Mouse (Mus musculus) c-Kit-positive CD71-negative TER-119-negative erythroid progenitor cells, embryonic 14.5 days (primary cell): ENCODE data around the gene Trim28.

Experiments
- DNase-seq: peaks from one replicate; pipeline ENCODE4 v3.0.0-alpha.2; 2013; ENCODE audit warnings: low read depth

Trim28 gene

GRCm38 (mm10) chr7:12998851-12999250 lies at the start of gene Trim28:
Trim28 (plus strand) TSS chr7:12999114.
- no peak for DNase-seq

GRCm38 (mm10) chr7:12949872-12950229 lies 49.1 kb upstream of the Trim28 start:
- DNase-seq, result no peak

- no peak for DNase-seq
Measured at GRCm38 (mm10) chr7:12954896-12955295, 44.0 kb upstream of the Trim28 start.

GRCm38 (mm10) chr7:12957511-12957910 lies 41.4 kb upstream of the Trim28 start:
- no peak for DNase-seq

DNA sequence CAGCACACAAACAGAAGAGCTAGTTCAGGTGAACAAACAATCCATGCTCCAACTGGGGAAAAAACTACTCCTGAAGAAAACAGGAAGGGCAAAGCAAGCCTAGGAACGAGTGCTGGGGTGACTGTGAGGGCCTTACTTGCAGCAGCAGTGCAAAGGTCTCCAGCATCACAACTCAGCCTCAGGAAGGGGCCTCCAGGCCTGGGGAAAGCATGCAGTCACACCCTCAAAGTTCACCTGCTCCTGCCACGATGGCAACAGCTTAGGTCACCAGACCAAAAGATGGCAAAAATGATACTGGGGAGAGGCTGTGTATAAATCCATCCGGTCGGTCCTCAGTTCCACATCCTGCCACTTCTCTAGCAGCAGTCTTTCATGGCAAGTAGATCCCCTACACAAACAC lies 40.0 kb upstream of the Trim28 start:
- DNase-seq, result no peak

DNA sequence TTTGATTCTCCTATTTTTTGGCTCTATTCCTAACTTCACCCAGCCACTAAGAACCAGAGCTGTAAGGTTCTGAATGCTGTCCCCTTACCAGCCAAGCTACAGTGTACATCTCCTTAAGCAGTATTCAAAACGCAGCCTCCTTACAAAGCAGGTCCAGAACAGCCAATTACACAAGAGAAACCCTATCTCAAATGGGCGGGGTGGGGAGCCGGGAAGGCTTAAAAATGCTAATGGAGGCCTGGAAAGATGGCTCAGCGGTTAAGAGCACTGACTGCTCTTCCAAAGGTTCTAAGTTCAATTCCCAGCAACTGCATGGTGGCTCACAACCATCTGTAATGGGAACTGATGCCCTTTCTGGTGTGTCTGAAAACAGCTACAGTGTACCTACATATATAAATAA lies 39.2 kb upstream of the Trim28 start:
- DNase-seq, result no peak

GRCm38 (mm10) chr7:12961511-12962141 lies 37.3 kb upstream of the Trim28 start:
- DNase-seq, result peak; percentile 64

- peak; percentile 77 for DNase-seq
Measured at GRCm38 (mm10) chr7:12965678-12966091, 33.2 kb upstream of the Trim28 start, which contains the start of gene Zfp324. Zfp324 (plus strand) TSS chr7:12965838.

DNA sequence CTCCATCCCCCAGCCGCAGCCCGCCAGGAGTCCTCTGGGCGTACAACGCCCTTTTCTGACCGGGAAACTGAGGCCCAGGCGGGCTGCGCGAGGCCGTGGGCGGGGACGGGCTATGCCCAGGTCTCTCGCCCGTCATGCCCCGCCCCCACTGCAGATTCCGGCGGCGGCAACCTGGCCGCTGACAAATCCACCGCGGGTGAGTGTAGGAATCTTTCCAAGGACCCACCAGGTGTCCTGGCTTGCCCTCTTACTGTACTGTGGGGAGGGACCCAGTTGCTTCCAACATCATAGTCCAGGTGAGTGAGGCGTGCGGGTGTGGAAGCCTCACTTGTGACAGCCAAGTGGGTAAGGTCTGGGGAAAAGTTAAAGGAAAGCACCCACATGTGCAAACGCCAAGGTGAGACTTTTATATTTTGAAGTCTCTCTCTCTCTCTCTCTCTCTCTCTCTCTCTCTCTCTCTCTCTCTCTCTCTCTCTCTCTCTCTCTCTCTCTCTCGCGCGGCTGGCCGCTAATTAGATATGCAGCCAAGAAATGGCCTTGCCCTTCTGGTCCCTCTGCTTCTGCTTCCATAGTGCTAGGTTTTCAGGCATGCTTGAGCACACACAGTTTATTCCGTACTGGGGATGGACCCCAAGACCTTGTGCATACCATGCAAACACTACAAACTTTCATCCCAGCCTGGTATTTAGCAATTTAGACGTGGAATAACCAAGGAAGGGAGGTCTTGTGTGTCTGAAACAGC lies 32.6 kb upstream of the Trim28 start:
- DNase-seq, result no peak

GRCm38 (mm10) chr7:12970906-12971305 lies 28.0 kb upstream of the Trim28 start:
- DNase-seq, result no peak

DNA sequence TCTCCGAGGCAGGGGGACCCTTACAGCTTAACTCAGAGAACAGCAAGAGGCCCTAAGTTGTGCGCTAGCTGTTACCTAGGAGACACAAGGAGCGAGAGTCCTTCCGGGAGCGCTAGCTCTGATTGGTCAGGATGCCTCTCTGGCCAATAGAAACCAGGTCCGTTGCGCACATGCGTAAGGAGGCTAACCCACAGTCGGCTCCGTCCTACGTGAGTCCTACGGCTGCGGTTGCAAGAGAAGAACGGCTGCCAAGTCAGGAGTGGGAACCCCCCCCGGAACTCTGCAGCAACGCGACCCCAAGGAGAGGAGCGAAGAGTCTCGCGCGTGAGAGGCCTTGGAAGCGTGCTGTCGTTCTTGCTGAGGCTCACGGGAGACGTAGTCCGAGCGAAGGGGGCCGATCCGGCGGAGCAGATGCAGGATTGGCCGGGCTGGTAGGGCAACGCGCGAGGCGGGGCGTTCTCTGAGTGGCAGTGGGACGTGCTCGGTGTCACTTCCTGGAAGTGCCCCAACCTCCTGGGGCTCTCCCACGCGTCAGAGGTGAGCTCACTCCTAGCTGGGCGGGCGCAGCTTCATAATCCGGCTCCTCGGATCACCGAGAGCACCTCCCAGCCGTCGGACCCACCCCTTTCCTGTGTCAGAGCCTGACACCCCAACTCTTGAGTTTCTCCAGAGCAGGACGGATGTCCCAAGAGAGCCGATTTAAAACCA lies 21.1 kb upstream of the Trim28 start, which contains the start of gene Zfp446:
Gene Zfp446 (plus strand): TSS at position 167 of the 708 bp plus-strand sequence.
- DNase-seq, result peak; percentile 93

- no peak for DNase-seq
Measured at GRCm38 (mm10) chr7:12978931-12979722, 19.8 kb upstream of the Trim28 start.

DNA sequence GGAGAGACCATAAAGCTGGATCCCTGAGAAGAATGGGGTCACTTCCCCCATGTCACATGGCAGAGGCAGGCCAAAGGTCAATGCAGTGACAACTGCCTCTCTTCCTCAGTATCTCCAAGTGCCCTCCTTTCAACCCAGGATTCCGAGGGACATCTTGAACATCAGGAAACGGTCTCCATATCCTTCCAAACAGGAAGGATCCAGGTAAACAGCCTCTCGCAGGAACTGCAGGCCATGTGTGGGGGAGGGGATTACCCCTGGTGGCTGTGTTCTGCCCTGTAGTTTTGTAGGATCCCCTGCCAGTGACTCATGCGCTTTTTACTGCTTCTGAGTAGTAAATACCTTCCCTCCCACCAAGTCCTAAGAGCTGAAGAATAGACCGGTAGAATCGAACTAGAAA lies 19.1 kb upstream of the Trim28 start:
- DNase-seq, result no peak

DNA sequence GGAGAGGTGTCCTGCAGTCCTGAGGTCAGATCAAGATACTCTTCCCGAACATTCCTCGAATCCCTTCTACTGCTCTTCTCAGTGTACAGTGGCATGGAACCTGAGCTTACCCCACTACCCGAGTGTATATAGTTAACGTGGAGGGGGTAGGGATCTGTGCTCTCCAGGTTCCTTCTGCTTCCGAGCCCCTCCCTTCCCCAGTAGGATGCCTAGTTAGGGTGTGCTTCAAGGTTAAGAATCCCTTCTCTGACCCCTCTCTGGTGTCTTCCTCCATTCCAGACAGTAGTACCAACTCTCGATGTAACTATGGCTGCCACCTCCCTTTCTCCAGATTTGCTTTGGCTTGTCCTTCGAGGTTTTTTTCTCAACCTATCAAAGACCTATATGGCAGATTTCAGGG lies 18.6 kb upstream of the Trim28 start:
- DNase-seq, result no peak

DNA sequence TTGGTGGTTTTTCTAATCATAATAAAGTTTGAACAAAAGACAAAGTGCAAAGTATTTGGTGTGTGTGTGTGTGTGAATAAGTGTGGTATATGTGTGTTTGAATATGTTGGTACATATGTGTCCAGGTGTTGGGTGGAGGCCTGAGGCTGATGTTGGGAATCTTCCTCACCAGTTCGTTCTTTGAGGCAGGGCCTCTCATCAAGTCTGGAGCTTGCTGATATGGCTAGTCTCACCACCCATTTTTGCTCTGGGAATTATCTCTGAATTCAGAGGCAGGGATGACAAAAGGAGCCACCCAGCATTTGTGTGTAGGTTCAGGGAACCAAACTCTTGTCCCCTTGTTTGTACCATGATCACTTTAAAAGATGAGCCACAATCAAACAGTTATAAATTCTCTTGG lies 13.2 kb upstream of the Trim28 start:
- DNase-seq, result no peak

- no peak for DNase-seq
Measured at GRCm38 (mm10) chr7:12986906-12987305, 12.0 kb upstream of the Trim28 start.

GRCm38 (mm10) chr7:12987409-12988189 lies 11.3 kb upstream of the Trim28 start:
- no peak for DNase-seq

DNA sequence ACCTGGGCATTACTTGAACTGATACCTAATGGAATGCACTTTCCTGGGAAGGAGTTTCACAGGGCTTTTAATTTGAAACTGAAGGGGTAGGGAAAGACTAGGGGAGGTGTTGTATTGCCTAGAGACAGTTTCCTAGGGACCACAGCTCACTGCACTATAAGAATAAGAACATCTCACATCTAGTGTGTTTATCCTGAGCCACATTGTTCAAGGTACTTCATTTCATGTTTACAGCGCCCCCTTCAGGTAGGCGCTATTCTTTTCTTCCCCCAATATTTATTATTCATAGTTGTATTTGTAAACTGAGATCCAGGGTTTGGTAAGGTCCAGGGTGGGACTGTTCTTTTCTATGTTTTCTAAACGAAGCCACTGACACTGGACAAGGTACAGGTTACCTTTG lies 6.7 kb upstream of the Trim28 start:
- peak; percentile 56 for DNase-seq

DNA sequence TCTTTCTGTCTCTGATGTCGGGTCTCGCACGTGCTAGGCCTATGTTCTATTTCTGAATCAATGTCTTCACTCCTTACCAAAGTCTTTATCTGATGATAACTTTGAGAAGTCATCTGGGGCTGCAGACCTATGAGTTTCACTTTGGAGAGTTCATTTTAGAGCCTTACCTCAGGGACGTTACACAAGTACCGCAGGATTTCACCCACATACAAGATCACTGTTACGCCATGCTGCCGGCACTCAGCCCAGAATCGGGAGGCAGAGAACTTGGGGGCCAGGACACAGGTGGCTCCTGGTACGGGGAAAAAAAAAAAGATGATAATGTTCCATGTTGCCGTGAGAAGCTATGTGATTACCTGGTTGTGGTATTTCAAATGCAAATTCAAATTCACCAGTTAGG lies 5.8 kb upstream of the Trim28 start:
- DNase-seq, result no peak

DNA sequence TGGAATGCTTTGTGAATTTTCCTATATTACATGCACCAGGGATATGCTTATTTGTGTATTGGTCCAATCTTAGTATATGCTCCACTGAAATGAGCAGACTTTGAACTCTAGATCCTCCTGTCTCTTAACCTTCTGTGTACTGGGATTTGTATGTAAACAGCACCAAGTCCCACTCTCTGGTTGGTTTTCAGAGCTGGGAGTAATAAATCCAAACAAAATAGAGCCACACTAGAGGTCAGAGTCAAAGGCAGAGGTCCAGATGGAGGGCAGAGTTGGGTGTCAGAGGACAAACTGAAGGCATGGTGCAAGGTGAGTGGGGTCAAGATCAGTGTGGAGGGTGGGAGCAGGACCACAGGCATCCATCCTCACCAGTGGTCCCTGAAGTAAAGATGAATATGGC lies 3.1 kb upstream of the Trim28 start:
- no peak for DNase-seq

DNA sequence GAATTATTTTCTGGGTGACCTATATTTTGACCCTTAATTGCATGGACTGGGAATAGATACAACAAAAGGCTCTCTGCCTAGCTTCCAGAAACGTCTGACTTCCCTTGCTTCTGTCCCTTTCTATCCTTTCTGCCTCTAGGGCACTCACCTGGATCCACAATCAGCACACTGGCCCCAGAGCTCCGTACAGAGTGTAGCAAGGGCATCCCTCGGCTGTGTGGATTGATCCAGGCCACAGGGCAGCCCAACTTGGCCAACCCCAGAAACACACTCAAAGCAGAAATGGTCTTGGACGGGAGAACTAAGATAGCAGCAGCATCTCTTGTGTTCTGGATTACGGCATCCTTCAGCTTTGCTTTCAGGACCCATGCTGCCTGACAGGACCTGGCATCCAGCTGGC lies 1.7 kb upstream of the Trim28 start:
- no peak for DNase-seq
